ENCODE assay signal across 8 mouse cellular contexts in genomic region chr10:4674983-4675592, GRCm38 (mm10).
DNase-seq lines count a peak whose midpoint lies in the region; ATAC-seq and TF ChIP-seq lines count a peak whose summit lies in the region.
"Not testable (repeated sequence)": the region's sequence is repeated elsewhere in the genome, so short reads cannot be mapped to it uniquely, and the experiment has no call there.

No protein-coding gene starts in this region.

- DNase-seq in Patski (ENCODE audit: low read depth, low spot score) = not testable (repeated sequence)
- peak; percentile 70 to 71 for DNase-seq in cerebellum, postnatal 14 days
- peak; percentile 59 for DNase-seq in gastrocnemius, adult 18-20 months (ENCODE audit: low spot score)
- DNase-seq in large intestine, adult 2 months (ENCODE audit: low read depth, low spot score) = peak; percentile 2
- peak; percentile 83 for DNase-seq in lung, embryonic 14.5 days
- peak; percentile 14 for DNase-seq in neural tube, embryonic 10.5 days (ENCODE audit: extremely low spot score, low spot score)

- not testable (repeated sequence) for H3K27ac ChIP-seq in hindbrain, embryonic 12.5 days; lung, embryonic 14.5 days (ENCODE audit: low read depth); testis, adult 2 months (ENCODE audit: control insufficient read depth, insufficient read depth, low read depth, low read length)

- not testable (repeated sequence) for H3K4me1 ChIP-seq in hindbrain, embryonic 12.5 days; lung, embryonic 14.5 days (ENCODE audit: insufficient read depth); testis, adult 2 months (ENCODE audit: control insufficient read depth, insufficient read depth, low read length)

- H3K4me2 ChIP-seq in hindbrain, embryonic 12.5 days (replicated peaks) = not testable (repeated sequence)
- peak overlapping the region; percentile 29; the same call in 1 of the 2 replicates for H3K4me2 ChIP-seq in lung, embryonic 14.5 days

- CTCF ChIA-PET in Patski (lab: Charles Lee) = not testable (repeated sequence)

- H3K36me3 ChIP-seq in hindbrain, embryonic 12.5 days; lung, embryonic 14.5 days (ENCODE audit: insufficient read depth); testis, adult 2 months (ENCODE audit: control insufficient read depth, insufficient read depth, low read length): not testable (repeated sequence)

- H3K4me3 ChIP-seq in hindbrain, embryonic 12.5 days; lung, embryonic 14.5 days (ENCODE audit: low read depth, low read length): not testable (repeated sequence)
- peak overlapping the region; percentile 50 for H3K4me3 ChIP-seq in testis, adult 2 months (ENCODE audit: control insufficient read depth, low read depth, low read length)

- TF ChIP-seq CTCF in Patski (IDR thresholded peaks at IDR 0.05); testis, adult 2 months (IDR thresholded peaks at IDR 0.05; ENCODE audit: control insufficient read depth, insufficient read depth, insufficient replicate concordance, low read depth, low read length): not testable (repeated sequence)
- TF ChIP-seq CTCF in lung, embryonic 14.5 days (IDR thresholded peaks at IDR 0.05; ENCODE audit: low read depth) = peak; percentile 48

- H3K27me3 ChIP-seq in Patski = peaks cover 22% of the 10 kb centered on the region
- not testable (repeated sequence) for H3K27me3 ChIP-seq in hindbrain, embryonic 12.5 days; lung, embryonic 14.5 days (ENCODE audit: insufficient read depth, low read length); testis, adult 2 months (ENCODE audit: control insufficient read depth, insufficient read depth, low read length)

- TF ChIP-seq POLR2A in testis, adult 2 months (IDR thresholded peaks at IDR 0.05; ENCODE audit: control insufficient read depth, low read depth, low read length) = not testable (repeated sequence)

- H3K9ac ChIP-seq in hindbrain, embryonic 12.5 days; lung, embryonic 14.5 days: not testable (repeated sequence)

- in situ Hi-C loops in Patski (cut with MboI; ENCODE audit: low pct_unique_long_range_greater_than_20kb) = loop anchor here (5.0 kb wide), 1 partner anchor 487 kb away; no protein-coding TSS in a partner anchor

- H3K9me3 ChIP-seq in hindbrain, embryonic 12.5 days (replicated peaks); lung, embryonic 14.5 days (ENCODE audit: low read depth, low read length): not testable (repeated sequence)

- WGBS in hindbrain, embryonic 12.5 days = 27% methylated on average over 14 of the region's 14 CpGs
- 20% methylated on average over 14 of the region's 14 CpGs for WGBS in large intestine, adult 2 months
- 18% methylated on average over 14 of the region's 14 CpGs for WGBS in lung, embryonic 14.5 days

- ATAC-seq in Patski = peak; percentile 54
- ATAC-seq in hindbrain, embryonic 12.5 days (ENCODE audit: low FRiP score) = peak; percentile 54; the same call in 1 of the 2 replicates
- 0 out of 2 replicates have a peak, but pooled peaks have one; percentile 47 for ATAC-seq in lung, embryonic 14.5 days (ENCODE audit: insufficient read depth)

- POLR2A ChIA-PET in Patski (lab: Charles Lee) = not testable (repeated sequence)
